Mouse (Mus musculus) thymus, postnatal 10 days (tissue): ENCODE results near the gene Vwa3a.

Experiments
- DNase-seq, 2 experiments: peaks; one replicate each; pipeline ENCODE4 v3.0.0; 2021; ENCODE audit warnings: low spot score in 2 of 2

The Vwa3a gene

DNA sequence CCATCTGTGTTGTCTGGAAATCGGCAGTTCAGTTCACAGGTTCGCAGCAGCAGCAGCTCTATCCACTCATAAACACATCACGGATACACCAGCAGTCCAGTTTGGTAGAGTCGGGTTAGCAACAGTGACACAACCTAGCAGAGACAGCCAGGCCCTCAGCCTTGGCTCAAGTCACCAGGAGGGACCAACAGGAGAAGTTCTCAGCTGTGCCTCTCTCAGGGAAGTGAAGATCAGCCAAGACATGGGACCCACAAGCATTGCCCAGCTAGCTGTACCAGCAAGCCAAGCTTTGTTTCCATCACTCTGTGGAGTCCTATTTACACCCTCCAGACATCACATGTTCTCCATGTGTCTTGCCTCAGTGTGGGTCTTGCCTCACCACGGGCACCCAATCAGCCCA is 7.7 kb downstream of the Vwa3a start:
- DNase-seq, result no peak

DNA sequence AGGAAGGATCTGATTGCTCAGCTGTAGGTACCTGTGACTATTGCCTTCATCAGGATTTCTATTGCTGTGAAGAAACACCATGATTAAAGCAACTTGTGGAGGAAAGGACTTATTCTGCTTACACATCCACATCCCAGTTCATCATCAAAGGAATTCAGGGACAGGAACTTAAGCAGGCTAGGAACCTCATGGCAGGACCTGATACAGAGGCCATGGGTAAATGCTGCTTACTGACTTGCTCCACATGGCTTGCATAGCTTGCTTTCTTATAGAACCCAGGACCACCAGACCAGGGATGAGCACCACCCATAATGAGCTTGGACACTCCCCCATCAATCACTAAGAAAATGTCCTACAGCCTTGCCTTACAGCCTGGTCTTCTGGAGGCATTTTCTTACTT is 9.4 kb downstream of the Vwa3a start:
- no peak for DNase-seq

DNA sequence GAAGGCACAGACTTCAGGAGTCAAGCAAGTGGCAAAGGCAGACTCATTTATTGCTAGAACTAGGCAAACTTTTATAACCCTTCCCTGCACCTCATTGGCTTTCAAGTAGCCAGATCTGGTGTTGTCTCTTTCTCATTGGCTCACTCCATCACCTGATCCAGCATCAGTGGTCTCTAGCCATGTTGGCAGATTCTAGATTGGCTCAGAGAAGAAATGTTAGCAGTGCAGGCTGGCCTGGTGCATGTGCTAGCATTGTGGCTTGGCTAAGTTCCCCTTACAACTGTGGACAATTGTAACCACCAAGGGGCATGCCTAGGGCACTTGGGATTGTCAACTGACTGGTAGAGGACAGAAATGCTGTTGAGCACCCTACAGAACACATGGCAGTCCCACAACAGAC is 12.2 kb downstream of the Vwa3a start:
- DNase-seq, result no peak

DNA sequence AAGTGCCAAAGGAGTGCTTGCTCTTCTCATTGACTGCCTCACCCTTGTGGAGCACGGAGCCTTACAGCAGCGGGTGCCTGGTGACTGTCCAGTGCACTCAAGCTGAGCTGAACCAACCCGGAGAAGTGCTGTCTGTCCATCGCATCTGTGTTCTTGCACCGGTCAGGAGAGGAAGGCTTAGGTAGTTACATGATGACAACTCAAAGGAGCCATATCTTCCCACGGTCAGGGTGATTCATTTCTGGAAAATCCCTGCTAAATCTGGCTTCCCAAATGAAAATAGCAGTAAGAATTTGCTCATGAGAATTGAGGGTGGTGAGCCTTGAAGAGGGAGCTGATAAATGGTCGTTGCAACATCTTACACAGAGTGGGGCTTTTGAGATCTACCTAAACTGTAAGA is 12.8 kb downstream of the Vwa3a start:
- no peak for DNase-seq

DNA sequence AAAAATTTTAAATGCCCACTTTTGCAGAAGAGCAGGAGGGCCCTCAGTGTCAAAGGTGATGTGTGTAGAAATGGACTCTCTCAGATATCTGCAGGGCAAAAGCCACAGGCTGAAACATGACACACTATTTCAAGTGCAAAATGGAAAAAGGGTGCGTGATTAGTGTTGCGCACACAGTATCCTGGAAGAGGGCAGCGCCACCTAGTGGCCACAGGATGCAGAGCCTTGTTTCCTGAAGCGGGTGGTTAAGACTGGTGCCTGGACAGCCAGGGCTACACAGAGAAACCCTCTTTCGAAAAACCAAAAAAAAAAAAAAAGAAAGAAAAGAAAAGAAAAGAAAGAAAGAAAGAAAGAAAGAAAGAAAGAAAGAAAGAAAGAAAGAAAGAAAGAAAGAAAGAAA is 15.6 kb downstream of the Vwa3a start:
- DNase-seq, result peak; percentile 35 to 80

DNA sequence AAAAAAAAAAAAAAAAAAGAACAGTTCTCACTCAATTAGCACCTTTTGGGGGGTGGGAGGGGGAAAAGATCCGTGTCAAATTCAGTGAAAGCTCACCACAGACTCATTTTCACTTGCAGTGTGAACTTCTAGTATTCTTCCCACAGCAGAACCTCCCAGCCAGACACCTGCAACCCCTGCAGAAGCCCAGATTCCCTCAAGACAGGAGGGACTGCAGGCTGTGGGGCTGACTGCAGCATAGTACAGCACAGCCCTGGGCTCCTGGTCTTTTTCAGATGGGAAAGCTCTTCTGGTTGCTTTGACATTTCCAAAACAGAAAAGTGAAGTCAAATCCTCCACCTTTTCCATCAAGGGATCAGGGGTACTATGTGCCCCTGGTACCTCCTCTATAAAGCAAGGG is 28.3 kb downstream of the Vwa3a start:
- DNase-seq, result no peak

DNA sequence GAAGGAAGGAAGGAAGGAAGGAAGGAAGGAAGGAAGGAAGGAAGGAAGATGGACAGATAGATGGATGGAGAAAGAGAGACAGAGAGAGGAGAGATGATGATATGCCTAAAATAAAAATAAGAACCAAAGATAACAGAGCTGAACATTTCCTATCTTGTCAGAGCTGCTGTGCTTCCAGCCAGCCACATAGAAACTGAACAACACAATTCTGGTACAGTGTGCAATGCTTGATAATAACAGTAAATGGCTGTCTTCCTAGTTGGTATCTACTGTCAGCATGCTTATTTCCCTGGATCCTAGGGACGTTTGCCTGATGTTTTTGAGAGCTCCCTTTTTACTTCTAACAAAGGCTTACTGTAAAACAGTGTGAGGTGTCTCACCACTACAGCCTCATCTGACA is 32.3 kb downstream of the Vwa3a start:
- no peak for DNase-seq

DNA sequence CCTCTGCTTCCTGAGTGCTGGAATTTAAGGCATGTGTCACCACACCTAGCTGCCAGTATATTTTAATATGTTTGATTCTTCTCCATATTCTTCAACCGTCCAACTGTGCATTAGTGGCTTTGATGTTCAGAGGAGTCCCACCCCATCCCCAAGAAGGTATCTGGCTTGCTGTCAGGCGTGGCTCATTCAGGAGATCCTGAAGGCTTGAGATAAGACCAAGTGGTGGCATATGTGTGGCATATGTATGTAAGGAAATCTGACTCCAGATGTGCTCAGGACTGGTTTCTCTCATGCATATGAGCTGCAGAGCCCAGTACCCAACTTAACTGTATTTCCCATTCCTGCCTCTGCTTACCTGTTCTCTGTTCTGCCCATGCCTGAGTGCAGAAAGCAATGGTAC is 38.9 kb downstream of the Vwa3a start:
- DNase-seq, result no peak

DNA sequence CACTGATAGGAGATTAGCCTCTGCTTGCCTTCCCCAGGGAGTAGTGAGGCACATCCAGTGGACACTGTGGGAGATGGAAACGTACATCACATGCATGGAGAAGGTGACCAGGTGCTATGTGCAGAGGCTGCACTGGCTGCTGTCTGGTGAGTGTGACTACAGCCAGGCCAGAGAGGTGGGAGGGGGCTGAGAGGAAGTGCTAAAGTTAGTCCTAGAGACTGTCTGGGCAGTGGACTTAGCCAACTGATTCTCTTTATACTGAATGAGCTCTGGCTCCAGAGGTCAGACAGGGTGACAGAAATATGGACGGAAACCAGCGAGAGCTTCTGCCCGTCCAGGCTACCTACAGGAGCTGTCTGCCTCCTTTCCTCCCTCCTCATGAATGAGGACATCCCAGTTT is 56.4 kb downstream of the Vwa3a start:
- DNase-seq, result no peak

DNA sequence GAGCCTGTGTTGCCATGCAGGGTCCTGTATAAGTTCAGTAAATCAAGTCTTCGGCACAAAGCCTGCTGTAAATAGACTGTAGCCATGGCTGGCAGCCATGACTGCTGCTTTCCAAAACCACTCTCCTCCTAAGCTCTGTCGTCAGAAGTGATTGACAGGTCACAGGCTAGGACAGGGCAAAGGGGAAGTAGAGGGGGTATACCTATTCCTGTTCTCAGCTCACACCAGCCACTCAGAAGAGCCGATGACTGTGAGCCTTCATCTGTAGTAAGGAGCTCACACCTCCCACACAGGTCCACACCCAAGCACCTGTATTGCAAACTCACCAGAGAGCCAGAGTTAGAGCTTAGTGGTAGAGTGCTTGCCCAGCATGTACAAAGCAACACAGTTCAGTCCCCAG is 57.3 kb downstream of the Vwa3a start:
- DNase-seq, result no peak

DNA sequence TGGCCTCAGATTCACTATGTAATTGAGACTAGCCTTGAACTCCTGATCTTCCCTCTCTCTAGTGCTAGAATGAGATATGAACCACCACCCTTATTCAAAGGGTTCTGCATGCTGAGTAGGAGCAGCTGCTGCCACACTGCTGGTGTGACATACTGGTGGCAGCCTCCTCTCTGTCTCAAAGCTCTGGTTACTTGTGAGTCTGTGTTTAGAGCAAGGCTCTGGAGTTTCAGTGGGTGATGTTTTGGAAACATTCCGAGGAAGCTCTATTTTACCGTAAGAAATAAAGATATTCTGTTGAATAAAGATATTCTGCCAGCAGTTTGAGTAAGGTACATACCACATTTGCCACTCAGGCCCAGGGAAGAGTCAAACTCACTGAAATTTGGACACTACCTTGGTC is 64.2 kb downstream of the Vwa3a start:
- DNase-seq, result no peak

DNA sequence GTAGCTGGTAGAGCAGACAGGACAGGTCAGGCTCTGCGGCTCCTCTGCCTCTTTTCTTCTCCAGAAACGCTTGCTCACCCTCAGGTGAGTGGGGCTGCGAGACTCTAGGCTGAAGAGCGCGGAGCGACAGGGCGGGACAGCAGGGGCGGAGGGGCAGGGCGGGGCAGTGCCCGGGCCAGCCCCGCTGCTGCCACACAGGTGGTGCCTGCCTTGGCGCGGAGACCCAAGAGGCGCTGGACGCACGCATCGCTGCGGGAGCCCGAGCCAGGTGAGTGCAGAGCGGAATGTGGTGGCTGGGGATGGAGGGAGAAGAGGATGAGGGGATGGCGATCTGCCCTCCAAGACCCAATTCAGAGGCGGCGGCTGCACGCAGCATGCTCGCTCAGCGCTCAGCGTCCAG is 70.6 kb downstream of the Vwa3a start:
- DNase-seq, result no peak

DNA sequence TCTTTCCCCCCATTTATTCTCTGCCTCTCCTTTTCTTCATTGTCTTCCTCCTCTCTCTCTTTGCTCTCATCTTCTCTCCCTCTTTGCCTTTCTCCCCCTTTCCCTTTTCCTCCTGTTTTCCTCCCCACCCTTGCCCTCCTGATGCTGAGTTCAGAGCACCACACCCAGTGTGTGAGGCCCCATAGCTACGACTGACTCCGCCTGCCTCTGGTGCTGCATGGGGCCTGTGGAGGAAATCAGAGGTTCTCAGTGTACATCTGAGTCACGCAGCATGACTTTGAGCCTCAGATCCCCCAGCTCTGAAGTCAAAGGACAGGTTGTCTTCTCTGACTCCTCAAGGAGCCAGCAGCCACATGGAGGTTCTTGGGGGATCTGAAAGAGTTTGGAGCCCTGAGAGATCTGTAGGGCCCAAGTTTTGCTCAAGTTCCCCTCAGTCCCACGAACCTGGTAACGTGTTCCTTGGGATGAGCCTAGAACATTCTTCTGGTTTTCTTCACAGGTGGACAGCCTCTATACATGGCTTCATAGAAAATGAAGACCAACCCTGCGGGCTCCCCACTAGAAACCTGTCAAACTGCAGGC is 72.8 kb downstream of the Vwa3a start, which contains the start of gene Gm5737:
Gm5737 (plus strand) TSS at position 532 of the 582 bp plus-strand sequence.
- DNase-seq, result no peak

DNA sequence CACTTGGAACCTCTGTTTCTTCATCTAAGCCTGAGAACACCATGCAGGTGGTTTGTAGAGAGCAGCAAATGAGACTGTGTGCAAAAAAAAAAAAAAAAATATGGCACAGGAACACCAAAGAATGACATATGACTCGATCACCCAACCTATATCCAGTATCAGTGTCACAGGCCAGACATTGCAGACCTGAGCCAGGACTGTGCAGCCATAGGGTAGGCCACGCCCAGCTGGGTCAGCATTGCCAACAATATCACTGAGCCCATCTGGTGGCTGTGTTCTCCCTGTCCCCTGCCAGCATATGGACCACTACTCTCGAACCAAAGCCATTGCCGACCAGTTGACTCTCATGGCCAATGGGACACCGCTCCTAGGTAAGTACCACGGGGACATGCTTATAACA is 78.4 kb downstream of the Vwa3a start:
- no peak for DNase-seq

DNA sequence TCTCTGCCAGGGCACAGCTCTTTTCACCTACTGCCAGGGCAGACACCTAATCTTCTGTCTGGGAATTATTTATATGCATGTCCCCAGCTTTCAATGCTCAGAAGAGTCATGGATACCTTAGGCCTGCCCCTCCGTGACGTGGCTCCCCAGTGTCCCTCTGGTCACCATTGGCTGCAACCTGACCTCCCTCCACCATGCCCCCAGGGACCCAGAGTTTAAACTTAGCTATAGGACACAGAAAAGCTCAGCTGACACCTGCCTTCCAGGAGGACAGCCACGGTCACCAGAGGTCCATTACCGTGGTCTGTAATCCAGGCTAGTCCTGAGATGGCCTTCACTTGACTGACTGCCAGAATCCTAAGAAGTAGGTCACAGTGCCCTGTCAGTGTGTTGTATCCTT is 80.3 kb downstream of the Vwa3a start:
- DNase-seq, result no peak

DNA sequence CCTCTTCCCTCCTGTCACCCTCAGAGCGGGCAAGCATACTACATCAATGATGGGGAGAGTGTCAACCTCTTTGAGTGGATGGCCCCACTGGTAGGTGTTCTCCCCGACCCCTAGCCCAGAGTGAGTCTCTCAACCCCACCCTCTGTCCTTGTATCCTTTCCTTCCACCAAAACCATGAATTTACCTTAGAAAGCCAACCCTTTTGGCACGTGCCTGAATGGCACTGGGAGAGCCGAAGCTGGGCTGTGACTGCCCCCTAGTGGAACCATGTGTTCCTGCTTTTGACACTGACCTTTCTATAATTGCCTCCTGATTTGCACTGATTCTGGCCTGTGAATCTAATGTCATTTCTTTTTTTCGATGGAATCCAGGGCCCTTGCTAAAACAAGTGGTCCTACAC is 84.1 kb downstream of the Vwa3a start:
- peak in 1 of 2 experiments; percentile 70 for DNase-seq

DNA sequence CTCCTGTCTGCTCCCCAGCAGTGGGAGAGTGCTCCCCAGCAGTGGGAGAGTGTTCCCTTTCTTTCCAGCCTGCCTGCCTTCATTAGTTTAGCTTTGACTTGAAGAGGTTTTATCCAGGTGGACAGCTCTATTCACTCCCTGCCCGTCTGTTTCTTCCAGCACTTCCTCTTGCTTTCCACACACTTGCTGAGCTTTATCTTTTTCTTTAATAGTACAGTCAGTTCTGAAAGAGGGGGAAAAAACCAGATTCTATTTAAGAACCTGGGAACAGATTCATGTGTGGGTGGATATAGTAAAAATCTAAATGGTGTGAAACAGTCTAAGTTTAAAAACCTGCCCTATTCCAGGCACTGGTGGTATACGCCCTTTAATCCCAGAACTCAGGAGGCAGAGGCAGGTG is 86.0 kb downstream of the Vwa3a start:
- no peak for DNase-seq

DNA sequence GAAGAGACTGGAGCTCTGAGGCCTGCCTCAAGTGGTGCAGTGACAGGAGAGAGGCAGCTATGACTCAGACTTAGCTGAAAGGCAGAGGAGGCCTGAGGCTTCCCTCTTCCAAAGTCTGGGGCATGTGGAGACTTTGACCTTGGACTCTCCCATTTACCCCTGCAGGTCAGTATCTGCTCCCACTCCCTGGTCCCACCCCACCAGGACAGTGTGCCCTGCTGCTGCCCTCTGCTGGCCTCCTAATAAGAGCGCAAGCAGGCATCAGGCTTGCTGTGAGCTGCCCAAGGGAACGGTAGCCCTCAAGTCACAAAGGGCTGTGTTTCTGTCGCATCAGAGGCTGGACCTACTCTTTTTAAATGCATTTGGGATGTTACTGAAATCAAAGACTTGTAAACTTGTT is 87.3 kb downstream of the Vwa3a start:
- peak in 1 of 2 experiments; percentile 35 for DNase-seq

DNA sequence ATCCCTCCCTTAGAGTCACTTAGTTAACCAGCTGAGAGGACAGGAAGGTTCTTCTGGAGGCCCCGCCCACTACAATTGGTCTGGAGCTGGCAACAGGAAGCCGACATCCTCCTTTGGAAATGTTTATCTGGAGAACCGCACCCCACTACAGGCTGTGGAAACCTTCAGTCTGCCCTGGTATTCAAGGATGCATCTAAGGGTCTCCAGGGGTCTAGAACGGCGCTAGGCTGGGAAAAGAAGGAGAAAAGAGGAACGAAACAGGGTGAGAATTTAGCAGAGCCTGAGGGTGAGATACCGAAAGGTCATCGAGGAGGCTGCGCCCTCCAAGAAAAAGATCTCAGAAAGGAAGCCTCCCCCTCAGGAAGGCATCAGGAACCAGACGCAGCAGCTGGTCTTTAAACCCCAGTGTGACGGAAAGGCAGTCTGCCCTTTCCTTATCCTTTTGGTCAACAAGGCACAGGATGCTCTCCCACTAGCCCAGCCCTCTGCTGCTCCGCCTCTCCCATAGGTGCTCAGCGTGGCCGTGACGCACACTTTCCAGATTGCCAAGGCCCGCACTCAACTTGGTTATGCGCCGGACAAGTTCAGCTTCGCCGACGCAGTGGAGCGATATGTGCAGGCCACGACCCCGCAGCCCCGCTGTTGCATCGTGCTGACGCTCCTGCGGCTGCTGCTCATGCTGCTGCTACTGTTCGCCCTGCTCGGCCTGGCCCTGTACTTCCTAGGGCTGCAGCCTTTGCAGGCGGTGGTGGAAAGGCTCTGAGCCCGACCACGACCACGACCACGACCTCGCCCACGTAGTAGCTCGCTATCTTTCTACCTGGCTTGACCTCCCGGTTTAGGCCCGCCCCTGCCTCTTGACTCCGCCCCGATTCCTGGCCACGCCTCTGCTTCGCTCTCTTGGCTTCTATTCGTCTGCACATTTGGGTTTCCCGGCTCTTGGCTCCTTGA is 91.6 kb downstream of the Vwa3a start:
- DNase-seq, result no peak

DNA sequence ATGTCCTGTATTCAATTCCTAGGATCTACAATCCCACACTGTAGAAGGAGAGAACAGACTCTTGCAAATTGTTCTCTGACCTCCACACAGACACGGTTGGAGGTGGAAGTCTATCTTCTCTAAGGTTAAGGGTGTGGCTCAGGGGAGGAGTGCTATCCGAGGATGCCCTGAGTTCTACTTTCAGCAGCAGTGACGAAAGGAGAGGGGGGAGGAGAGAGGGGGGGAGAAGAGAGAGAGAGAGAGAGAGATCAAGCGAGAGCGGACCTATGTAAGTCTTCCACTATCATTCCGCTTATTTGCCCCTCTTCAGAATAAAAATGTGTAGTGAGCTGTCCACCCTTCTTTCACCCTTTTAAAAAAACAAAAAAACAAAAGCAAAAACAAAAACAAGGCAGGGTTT is 95.3 kb downstream of the Vwa3a start:
- DNase-seq, result no peak

DNA sequence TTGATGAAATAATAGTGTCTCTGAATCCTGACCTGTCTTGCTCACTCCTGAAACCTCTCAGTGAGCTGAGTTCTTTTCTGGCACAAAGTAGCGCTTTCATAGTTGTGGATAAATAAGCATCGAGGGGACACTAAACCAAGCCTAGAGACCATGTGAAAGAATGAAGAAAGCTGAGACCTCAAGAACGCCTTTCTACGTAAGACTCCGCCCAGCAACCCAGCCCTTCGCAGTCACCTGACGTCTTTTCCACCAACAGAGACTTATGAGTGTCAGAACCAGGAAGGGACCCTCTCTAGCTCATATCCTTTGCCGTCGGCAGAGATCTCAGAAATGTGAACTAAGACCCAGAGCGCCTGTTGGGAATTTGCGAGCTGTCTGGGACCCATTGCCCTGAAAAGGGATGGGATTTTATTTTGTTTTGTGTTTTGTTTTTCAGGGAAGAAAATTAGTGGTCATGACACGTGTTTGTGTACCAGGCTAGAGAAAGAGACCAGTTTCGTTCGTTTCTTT is 95.8 kb downstream of the Vwa3a start:
- DNase-seq, result peak; percentile 64 to 66

DNA sequence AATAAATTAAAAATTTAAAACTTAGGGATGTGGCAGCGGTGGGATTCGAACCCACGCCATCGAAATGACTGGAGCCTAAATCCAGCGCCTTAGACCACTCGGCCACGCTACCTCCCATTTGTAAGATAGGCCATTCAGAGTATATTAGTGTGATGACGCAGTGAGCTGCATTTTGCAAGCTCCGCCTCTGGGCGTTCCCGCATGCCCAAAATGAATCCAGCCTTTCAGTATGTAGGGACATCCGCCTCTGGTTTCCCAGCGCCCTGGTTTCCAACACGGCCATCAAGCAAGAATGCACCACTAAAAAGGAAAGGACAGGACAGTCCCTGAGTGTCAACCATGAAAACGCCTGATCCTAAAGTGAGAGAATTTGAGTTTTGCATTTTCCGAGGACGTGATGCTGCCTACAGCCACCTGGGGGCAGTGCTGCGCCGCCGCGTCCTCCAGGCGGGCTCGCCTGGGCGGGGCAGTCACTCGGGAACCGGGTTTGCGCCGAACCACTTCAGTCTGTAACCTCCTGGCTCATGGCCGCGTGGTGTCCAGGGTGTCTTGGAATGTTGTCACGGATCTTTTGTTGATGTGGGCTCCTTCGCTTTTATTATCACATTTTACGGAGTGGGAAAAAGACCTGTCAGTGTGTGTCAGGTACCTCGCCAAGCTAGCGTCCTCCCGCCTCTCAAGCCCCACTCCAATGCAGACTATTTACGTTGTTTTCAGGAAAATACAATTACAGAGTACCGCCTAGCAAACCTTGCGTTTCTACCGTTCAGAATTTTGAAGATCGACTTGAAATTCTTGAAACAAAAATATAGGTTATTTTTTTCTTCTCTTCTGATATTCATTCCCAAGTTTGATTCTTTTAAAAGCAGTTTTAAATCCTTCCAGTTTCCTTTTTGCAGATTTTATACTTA is 96.6 kb downstream of the Vwa3a start:
- peak; percentile 88 to 97 for DNase-seq
